Mouse (Mus musculus) thymus, adult 18-20 months (tissue): ENCODE results near the gene Pdzrn4.
"Not testable (repeated sequence)": the region's sequence is repeated elsewhere in the genome, so short reads cannot be mapped to it uniquely, and the experiment has no call there.

Experiments used
- DNase-seq, 2 experiments: peaks; one replicate each; pipeline ENCODE4 v3.0.0; 2022; ENCODE audit warnings: mixed read lengths in 2 of 2

Gene Pdzrn4

GRCm38 (mm10) chr15:92396770-92397608, at the start of gene Pdzrn4:
TSS of gene Pdzrn4 (plus strand) at chr15:92396881.
- no peak for DNase-seq

GRCm38 (mm10) chr15:92347426-92347825, 49.3 kb upstream of the Pdzrn4 start:
- no peak for DNase-seq

- no peak for DNase-seq
Measured at GRCm38 (mm10) chr15:92347902-92348301, 48.8 kb upstream of the Pdzrn4 start.

GRCm38 (mm10) chr15:92348453-92348852, 48.2 kb upstream of the Pdzrn4 start:
- DNase-seq = not testable (repeated sequence)

- no peak for DNase-seq
Measured at GRCm38 (mm10) chr15:92364153-92364552, 32.5 kb upstream of the Pdzrn4 start.

- DNase-seq = no peak
Measured at GRCm38 (mm10) chr15:92364592-92364991, 32.1 kb upstream of the Pdzrn4 start.

- no peak for DNase-seq
Measured at GRCm38 (mm10) chr15:92394811-92395210, 1.9 kb upstream of the Pdzrn4 start.

- DNase-seq = no peak
Measured at GRCm38 (mm10) chr15:92398747-92399146, 2.1 kb downstream of the Pdzrn4 start.

GRCm38 (mm10) chr15:92399278-92399677, 2.6 kb downstream of the Pdzrn4 start:
- DNase-seq = no peak

GRCm38 (mm10) chr15:92401554-92401953, 4.9 kb downstream of the Pdzrn4 start:
- no peak for DNase-seq

GRCm38 (mm10) chr15:92415323-92415722, 18.6 kb downstream of the Pdzrn4 start:
- DNase-seq = no peak

GRCm38 (mm10) chr15:92416141-92416540, 19.5 kb downstream of the Pdzrn4 start:
- no peak for DNase-seq

GRCm38 (mm10) chr15:92416658-92417057, 20.0 kb downstream of the Pdzrn4 start:
- no peak for DNase-seq

- DNase-seq = no peak
Measured at GRCm38 (mm10) chr15:92417120-92417519, 20.4 kb downstream of the Pdzrn4 start.

GRCm38 (mm10) chr15:92434605-92435004, 37.9 kb downstream of the Pdzrn4 start:
- DNase-seq = no peak

- no peak for DNase-seq
Measured at GRCm38 (mm10) chr15:92435306-92435705, 38.6 kb downstream of the Pdzrn4 start.

- no peak for DNase-seq
Measured at GRCm38 (mm10) chr15:92441630-92442180, 45.0 kb downstream of the Pdzrn4 start.

GRCm38 (mm10) chr15:92447708-92448147, 51.0 kb downstream of the Pdzrn4 start:
- no peak for DNase-seq

GRCm38 (mm10) chr15:92449112-92449511, 52.4 kb downstream of the Pdzrn4 start:
- DNase-seq = no peak

- DNase-seq = no peak
Measured at GRCm38 (mm10) chr15:92452620-92453019, 55.9 kb downstream of the Pdzrn4 start.

GRCm38 (mm10) chr15:92482198-92482597, 85.5 kb downstream of the Pdzrn4 start:
- no peak for DNase-seq

- no peak for DNase-seq
Measured at GRCm38 (mm10) chr15:92491376-92491775, 94.7 kb downstream of the Pdzrn4 start.

GRCm38 (mm10) chr15:92495465-92496174, 98.9 kb downstream of the Pdzrn4 start:
- no peak for DNase-seq
